In the genomic region with DNA sequence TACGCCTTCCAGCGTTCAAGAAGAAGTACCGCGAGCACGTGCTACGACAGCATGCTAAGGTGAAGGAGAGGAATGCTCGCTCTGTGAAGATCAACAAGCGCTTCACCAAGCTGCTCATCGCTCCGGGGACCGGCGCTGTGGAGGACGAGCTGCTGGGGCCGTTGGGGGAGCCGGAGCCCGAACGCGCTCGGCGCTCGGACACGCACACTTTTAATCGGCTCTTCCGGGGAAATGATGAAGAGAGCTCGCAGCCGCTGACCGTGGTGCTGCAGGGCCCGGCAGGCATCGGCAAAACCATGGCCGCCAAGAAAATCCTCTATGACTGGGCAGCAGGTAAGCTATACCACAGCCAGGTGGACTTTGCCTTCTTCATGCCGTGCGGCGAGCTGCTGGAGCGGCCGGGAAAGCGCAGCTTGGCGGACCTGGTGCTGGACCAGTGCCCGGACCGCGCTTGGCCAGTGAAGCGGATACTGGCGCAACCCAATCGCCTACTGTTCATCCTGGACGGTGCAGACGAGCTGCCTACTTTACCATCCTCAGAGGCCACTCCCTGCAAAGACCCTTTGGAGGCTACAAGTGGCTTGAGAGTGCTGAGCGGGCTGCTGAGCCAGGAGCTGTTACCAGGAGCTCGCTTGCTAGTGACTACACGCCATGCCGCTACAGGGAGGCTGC, we compare ENCODE assay signal across 8 mouse cellular contexts. TPM values are rescaled to one million over a fixed set of nuclear protein-coding genes. Genes with fewer than 3 reads are reported as not detected.
DNase-seq lines count a peak whose midpoint lies in the region; ATAC-seq lines count a peak whose summit lies in the region.

No protein-coding gene starts in this region.

- H3K9ac ChIP-seq in heart, embryonic 12.5 days, result peak overlapping the region; percentile 11; the same call in 1 of the 2 replicates
- H3K9ac ChIP-seq in kidney, embryonic 14.5 days (ENCODE audit: low read depth, low read length), result no peak overlapping the region

- H3K36me3 ChIP-seq in heart, embryonic 12.5 days, result no peaks in the 10 kb centered on the region
- no peaks in the 10 kb centered on the region for H3K36me3 ChIP-seq in kidney, embryonic 14.5 days (ENCODE audit: control insufficient read depth, insufficient read depth, low read length)

- no peak overlapping the region for H3K27ac ChIP-seq in heart, embryonic 12.5 days (ENCODE audit: poor library complexity, severe bottlenecking)
- no peak overlapping the region for H3K27ac ChIP-seq in kidney, embryonic 14.5 days (ENCODE audit: low read depth, low read length)

- peak; percentile 18 for DNase-seq in thymus, postnatal 0 days (ENCODE audit: low spot score)
- DNase-seq in thymus, postnatal 25 days, result no peak
- peak; percentile 92 to 95 for DNase-seq in cerebellum, postnatal 25 days
- DNase-seq in lung, postnatal 10 days, result peak; percentile 32
- DNase-seq in right cerebral cortex, postnatal 25 days, result peak; percentile 47
- no peak for DNase-seq in left cerebral cortex, postnatal 10 days (ENCODE audit: extremely low spot score in 1 of 2, low spot score in 2 of 2)

- peaks cover 11% of the 10 kb centered on the region for H3K4me1 ChIP-seq in heart, embryonic 12.5 days (replicated peaks)
- H3K4me1 ChIP-seq in kidney, embryonic 14.5 days (ENCODE audit: control insufficient read depth, insufficient read depth, low read length), result peaks cover 10% of the 10 kb centered on the region

- peak overlapping the region; percentile 66 for H3K4me2 ChIP-seq in heart, embryonic 12.5 days
- H3K4me2 ChIP-seq in kidney, embryonic 14.5 days (replicated peaks; ENCODE audit: low read depth, low read length), result peak overlapping the region; percentile 58

- ATAC-seq in heart, embryonic 12.5 days (ENCODE audit: insufficient number of reproducible peaks, low FRiP score), result no peak
- ATAC-seq in kidney, embryonic 14.5 days (ENCODE audit: low FRiP score, low TSS enrichment), result peak; percentile 91

- no peaks in the 10 kb centered on the region for H3K9me3 ChIP-seq in heart, embryonic 12.5 days (replicated peaks)
- no peaks in the 10 kb centered on the region for H3K9me3 ChIP-seq in kidney, embryonic 14.5 days (ENCODE audit: control insufficient read depth, low read length)

- intact Hi-C loops in left cerebral cortex, postnatal 10 days (cut with DNase I), result no loop called here

- H3K4me3 ChIP-seq in heart, embryonic 12.5 days, result peak overlapping the region; percentile 39
- H3K4me3 ChIP-seq in kidney, embryonic 14.5 days (ENCODE audit: low read length), result peak overlapping the region; percentile 35

- peaks cover 89% of the 10 kb centered on the region for H3K27me3 ChIP-seq in heart, embryonic 12.5 days (replicated peaks)
- H3K27me3 ChIP-seq in kidney, embryonic 14.5 days (ENCODE audit: control insufficient read depth, insufficient read depth, low read length), result peaks cover 51% of the 10 kb centered on the region

- WGBS in heart, embryonic 12.5 days, result 3% methylated on average over 49 of the region's 49 CpGs
- under 1% methylated on average over 49 of the region's 49 CpGs for WGBS in kidney, embryonic 14.5 days

RNA-seq across cellular contexts. Expression of a gene that starts 1.8 kb away (rescaled TPM):
- 0.74 and 0.81 TPM in 2 replicates for polyA plus RNA-seq in thymus, postnatal 0 days (2015; fragmentation: Nextera tagmentation; extraction: Ambion mirVana)
- 0.23 TPM in 1 of 2 replicates, not detected in the other for polyA plus RNA-seq in heart, embryonic 12.5 days (2016; fragmentation: Nextera tagmentation; extraction: Ambion mirVana)
- 0.17 and 0.61 TPM in 2 replicates for polyA plus RNA-seq in kidney, embryonic 14.5 days (2014; fragmentation: Nextera tagmentation; extraction: Ambion mirVana)
- total RNA-seq in left cerebral cortex, postnatal 10 days (2021), result under 1 TPM; 0.39 to 0.67 TPM

RNA-seq across cellular contexts. Expression of a gene that starts 18.7 kb away (rescaled TPM):
- 15.5 and 18.6 TPM in 2 replicates for polyA plus RNA-seq in thymus, postnatal 0 days (2015; fragmentation: Nextera tagmentation; extraction: Ambion mirVana)
- polyA plus RNA-seq in heart, embryonic 12.5 days (2016; fragmentation: Nextera tagmentation; extraction: Ambion mirVana), result 13.7 and 13.9 TPM in 2 replicates
- polyA plus RNA-seq in kidney, embryonic 14.5 days (2014; fragmentation: Nextera tagmentation; extraction: Ambion mirVana), result 15.9 and 20.5 TPM in 2 replicates
- total RNA-seq in left cerebral cortex, postnatal 10 days (2021), result 1 to 10 TPM; 2.4 to 3.9 TPM

RNA-seq across cellular contexts. Expression of a gene that starts 22.3 kb away (rescaled TPM):
- 1.9 and 3.2 TPM in 2 replicates for polyA plus RNA-seq in thymus, postnatal 0 days (2015; fragmentation: Nextera tagmentation; extraction: Ambion mirVana)
- polyA plus RNA-seq in heart, embryonic 12.5 days (2016; fragmentation: Nextera tagmentation; extraction: Ambion mirVana), result 93.0 and 102 TPM in 2 replicates
- polyA plus RNA-seq in kidney, embryonic 14.5 days (2014; fragmentation: Nextera tagmentation; extraction: Ambion mirVana), result not detected in 2 replicates
- total RNA-seq in left cerebral cortex, postnatal 10 days (2021), result not detected

RNA-seq across cellular contexts. Expression of a gene that starts 27.6 kb away (rescaled TPM):
- polyA plus RNA-seq in thymus, postnatal 0 days (2015; fragmentation: Nextera tagmentation; extraction: Ambion mirVana), result 0.39 and 0.63 TPM in 2 replicates
- 1.8 and 2.0 TPM in 2 replicates for polyA plus RNA-seq in heart, embryonic 12.5 days (2016; fragmentation: Nextera tagmentation; extraction: Ambion mirVana)
- polyA plus RNA-seq in kidney, embryonic 14.5 days (2014; fragmentation: Nextera tagmentation; extraction: Ambion mirVana), result 2.2 and 2.6 TPM in 2 replicates
- not detected for total RNA-seq in left cerebral cortex, postnatal 10 days (2021)

RNA-seq across cellular contexts. Expression of a gene that starts 33.2 kb away (rescaled TPM):
- not detected in 2 replicates for polyA plus RNA-seq in thymus, postnatal 0 days (2015; fragmentation: Nextera tagmentation; extraction: Ambion mirVana)
- not detected in 2 replicates for polyA plus RNA-seq in heart, embryonic 12.5 days (2016; fragmentation: Nextera tagmentation; extraction: Ambion mirVana)
- not detected in 2 replicates for polyA plus RNA-seq in kidney, embryonic 14.5 days (2014; fragmentation: Nextera tagmentation; extraction: Ambion mirVana)
- not detected for total RNA-seq in left cerebral cortex, postnatal 10 days (2021)

Comparison
In these comparisons a context has a peak if more than half of its experiments do, and no peak if none do; other contexts are left out.
1. DNase-seq: peak in thymus, postnatal 0 days (single experiment), cerebellum, postnatal 25 days (2 of 2), lung, postnatal 10 days (single experiment) and right cerebral cortex, postnatal 25 days (single experiment); none in thymus, postnatal 25 days (single experiment) and left cerebral cortex, postnatal 10 days (0 of 2).
2. RNA of a gene that starts 22.3 kb away (polyA plus RNA-seq): 93.0 to 102 TPM in heart, embryonic 12.5 days; 1.9 to 3.2 TPM in thymus, postnatal 0 days and not detected in kidney, embryonic 14.5 days; every median in the first group is over 10 times any median in the second.